Mouse (Mus musculus): ENCODE results near the gene Ralgps1.

GRCm38 (mm10) chr2:33315233-33316062, 55.8 kb downstream of the Ralgps1 start:
- TF ChIP-seq CTCF (IDR thresholded peaks at IDR 0.05; ENCODE audit: borderline replicate concordance, control insufficient read depth, extremely low read depth, insufficient read depth, low read length, poor library complexity), result no peak
- TF ChIP-seq POLR2A (IDR thresholded peaks at IDR 0.05; ENCODE audit: control insufficient read depth, extremely low read depth, insufficient read depth, low read length, poor library complexity), result no peak

All from thymus, adult 2 months (tissue).